Mouse (Mus musculus) urinary bladder, adult 18-20 months (tissue): ENCODE data around the gene Klk1b3.
A peak's percentile ranks its signal among the peaks of the same experiment; 100 is the strongest.
"Not testable (repeated sequence)": the region's sequence is repeated elsewhere in the genome, so short reads cannot be mapped to it uniquely, and the experiment has no call there.

Experiments used
- DNase-seq, 2 experiments: peaks; one replicate each; pipeline ENCODE4 v3.0.0; 2022; ENCODE audit warnings: low spot score in 2 of 2, mixed read lengths in 2 of 2

Klk1b3 gene

DNA sequence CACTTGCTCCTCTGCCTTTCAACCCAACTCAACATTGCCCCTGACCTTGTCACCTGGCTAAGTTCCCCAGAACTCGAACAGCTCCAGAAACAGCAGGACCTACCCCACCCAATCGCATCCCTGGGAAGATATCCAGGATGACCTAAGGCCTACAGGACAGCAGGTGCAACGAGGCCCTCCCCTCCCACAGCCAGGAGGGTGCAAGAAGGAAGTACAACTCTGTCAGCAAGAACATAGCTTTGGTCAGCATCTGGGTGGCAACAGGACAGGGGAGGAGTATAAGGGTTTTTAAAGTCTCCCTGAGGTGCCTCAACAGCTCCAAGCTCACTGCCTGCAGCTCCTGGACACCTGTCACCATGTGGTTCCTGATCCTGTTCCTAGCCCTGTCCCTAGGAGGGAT, at the start of gene Klk1b3:
TSS of gene Klk1b3 (plus strand) at position 301 of the 400 bp plus-strand sequence.
- DNase-seq: no peak

DNA sequence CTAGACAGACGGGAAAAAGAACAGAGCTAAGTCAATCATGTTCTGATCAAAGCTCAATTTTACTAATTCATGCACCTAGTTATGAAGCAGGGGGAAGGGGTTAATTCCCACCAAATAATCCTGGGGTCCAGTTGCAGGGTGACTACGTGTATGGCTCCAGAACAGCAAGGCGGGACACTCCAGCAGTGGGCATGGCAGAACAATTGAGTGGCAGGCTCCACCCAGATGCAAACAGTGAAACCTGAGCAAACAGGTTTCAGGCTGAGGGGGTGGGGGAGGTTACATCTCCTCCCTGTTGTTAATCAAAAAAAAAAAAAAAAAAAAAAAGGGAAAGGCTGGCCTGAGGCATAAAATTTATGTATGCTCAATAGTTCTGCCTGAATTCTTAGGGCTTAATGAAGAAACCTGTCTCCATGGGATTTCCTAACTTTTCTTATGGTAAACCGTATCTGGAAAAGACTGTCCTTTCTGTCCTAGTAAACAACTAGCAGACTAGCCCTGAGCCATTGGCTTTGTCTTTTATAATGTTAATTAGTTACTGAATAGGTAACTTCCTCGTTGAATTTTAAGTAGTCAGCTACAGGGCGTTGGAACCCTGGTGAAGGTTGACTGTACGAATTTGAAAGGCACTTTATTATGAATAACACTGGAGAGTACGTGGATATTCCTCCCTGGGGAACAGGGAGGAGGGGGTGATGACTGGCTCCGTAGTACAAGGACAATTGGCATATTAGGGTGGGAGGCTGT, 18.5 kb upstream of the Klk1b3 start:
- DNase-seq: no peak

DNA sequence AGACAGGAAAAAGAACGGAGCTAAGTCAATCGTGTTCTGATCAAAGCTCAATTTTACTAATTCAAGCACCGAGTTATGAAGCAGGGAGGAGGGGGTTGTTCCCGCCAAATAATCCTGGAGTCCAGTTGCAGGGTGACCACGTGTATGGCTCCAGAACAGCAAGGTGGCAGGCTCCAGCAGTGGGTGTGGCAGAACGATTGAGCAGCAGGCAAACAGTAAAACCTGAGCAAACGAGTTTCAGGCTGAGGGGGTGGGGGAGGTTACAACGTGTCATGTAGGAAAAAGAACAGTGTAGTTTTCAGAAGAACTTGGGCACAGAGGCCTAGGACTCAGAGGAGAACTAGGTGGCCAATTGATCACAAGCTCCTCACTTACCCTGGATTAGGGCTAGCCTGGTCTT, 11.5 kb upstream of the Klk1b3 start:
- peak in 1 of 2 experiments; percentile 12 for DNase-seq

DNA sequence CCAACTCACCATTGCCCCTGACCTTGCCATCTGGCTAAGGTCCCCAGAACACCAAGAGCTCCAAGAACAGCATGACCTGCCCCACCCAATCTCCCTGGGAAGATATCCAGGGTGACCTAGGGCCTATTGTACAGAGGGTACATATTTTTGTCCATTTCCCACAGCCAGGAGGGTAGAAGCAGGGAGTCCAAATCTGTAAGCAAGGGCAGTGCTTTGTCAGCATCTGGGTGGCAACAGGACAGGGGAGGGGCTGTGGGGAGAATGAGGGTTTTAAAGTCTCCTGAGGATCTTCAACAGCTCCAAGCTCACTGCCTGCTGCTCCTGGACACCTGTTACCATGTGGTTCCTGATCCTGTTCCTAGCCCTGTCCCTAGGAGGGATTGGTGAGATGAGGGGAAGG, 10.1 kb upstream of the Klk1b3 start, which contains the start of gene Klk1b24:
TSS of gene Klk1b24 (plus strand) at position 301 of the 400 bp plus-strand sequence.
- not testable (repeated sequence) for DNase-seq

DNA sequence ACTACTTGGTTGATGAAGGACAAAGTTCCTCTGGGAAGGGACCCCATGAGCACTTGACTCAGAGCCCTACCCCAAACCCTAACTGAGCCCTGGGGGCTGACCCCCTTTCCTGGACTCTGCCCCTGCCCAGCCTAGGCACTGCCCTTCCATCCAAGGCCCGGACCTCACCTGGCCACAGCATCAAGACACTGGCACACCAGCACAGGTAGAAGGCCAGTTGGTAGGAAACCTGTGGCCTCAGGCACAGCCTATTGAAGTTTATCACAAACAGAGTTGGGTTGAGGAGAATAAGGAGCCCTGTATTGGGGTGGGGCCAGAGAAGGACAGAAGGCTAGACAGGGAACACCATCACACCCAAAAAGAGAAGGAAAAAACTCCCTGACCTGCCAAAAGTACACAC, 4.5 kb upstream of the Klk1b3 start:
- DNase-seq: not testable (repeated sequence)

DNA sequence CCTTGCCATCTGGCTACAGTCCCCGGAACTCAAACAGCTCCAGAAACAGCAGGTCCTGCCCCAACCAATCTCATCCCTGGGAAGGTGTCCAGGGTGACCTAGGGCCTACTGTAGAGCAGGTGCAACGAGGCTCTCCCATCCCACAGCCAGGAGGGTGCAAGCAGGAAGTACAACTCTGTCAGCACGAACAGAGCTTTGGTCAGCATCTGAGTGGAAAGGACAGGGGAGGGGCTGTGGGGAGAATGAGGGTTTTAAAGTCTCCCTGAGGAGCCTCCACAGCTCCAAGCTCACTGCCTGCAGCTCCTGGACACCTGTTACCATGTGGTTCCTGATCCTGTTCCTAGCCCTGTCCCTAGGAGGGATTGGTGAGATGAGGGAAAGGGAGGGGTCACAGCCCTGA, 9.1 kb downstream of the Klk1b3 start, which contains the start of gene Klk1b4:
TSS of gene Klk1b4 (plus strand) at position 301 of the 400 bp plus-strand sequence.
- not testable (repeated sequence) for DNase-seq

DNA sequence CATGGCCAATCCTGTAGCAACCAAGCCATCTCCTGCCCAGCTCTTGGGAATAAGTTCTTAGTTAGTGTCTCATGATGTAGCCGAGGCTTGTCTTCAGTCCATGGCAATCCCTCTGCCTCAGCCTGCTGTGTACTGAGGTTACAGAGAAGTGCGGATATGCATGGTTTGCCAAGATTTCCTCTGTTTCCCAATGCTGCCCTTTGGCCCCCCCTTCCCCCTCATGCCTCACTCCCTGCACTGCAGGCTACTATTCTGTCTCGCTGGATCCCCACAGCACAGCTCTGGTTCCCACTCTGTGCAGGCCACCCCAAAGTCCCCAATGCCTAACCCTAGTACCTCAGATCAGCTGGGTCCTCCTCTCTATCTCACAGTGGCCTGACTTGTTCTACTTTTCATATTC, 10.3 kb downstream of the Klk1b3 start:
- no peak for DNase-seq

DNA sequence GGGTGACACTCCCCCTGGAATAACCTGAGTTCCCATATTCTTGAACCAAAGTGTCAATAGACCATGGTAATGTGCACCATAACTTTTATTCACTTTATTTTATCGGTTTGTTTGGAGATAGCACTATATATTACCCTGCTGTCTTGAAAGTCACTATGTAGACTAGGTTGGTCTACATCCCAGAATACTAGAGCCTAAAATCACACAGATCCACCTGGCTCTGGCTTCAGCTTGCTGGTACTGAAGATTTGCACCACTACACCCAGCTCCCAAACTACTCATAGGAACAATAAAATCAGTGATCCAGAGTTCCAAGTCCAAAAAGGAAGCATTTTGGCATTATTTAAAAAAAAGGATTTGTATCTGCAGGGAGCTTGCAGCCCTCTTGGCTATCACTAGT, 17.7 kb downstream of the Klk1b3 start, which contains the start of gene Klk1b5:
TSS of gene Klk1b5 (plus strand) at position 301 of the 400 bp plus-strand sequence.
- no peak for DNase-seq

DNA sequence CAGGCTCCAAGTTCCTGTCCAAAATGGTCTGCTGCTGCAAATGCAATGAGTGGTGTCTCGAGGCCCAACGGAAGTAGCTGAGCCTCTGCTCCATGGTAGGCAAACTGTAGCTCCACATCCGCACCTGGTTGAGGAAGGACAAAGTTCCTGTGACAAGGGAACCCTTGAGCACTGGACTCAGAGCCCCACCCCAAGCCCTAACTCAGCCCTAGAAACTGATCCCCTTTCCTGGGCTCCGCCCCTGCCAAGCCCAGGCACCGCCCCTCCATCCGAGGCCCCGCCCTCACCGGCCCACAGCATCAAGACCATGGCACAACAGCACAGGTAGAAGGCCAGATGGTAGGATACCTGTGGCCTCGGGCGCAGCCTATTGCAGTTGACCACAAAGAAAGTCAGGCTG, 23.6 kb downstream of the Klk1b3 start:
- DNase-seq: not testable (repeated sequence)

DNA sequence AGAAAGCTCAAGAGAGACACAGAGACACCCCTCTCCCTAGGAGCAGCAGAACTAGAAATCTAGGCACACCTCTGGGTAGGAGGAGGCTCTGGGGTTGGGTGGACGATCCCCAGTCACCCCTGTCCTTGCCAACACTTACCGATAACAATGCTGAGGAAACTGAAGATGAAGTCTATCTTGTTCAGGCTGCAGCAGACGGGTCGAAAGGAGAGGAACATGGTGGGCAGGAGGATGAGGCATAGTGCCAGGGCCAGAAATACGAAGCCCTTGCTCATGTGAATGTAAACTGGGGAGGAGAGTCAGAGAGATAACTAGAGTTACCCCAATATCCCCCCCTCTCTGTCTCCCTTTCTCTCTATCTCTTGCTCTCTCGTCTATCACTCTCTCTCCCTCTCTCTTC, 24.3 kb downstream of the Klk1b3 start:
- not testable (repeated sequence) for DNase-seq

DNA sequence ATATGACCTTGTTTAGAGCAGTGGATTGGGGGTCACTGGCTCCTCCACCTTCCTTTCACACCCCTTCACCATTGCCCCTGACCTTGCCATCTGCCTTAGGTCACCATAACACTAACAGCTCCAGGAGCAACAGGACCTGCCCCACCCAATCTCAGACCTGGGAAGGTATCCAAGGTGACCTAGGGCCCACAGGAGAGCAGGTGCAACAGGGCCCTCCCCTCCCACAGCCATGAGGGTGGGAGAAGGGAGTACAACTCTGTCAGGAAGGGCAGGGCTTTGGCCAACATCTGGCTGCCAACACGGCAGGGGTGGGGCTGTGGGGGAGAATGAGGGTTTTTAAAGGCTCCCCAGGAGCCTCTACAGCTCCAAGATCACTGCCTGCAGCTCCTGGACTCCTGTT, 27.1 kb downstream of the Klk1b3 start, which contains the start of gene Klk1:
TSS of gene Klk1 (plus strand) at position 285 of the 400 bp plus-strand sequence.
- no peak for DNase-seq

DNA sequence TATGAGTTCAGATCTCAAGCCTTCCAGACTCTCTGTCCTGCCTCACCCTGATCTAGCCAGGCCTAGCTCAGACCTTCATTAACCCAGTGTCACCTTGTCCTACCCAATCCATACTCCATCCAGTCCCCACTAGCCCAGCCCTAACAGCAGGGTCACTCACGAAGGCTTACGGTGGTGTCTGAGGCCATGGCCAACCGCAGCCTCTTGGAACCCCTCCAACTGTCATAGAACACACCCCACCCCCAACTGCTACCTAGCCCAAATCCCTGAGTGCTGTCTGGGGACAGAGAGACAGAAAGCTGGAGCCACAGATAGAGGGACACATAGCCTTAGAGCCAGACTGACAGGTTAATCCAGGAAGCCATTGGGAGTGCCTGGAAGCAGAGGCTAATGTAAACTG, 37.9 kb downstream of the Klk1b3 start, which contains the start of gene Gm36864:
TSS of gene Gm36864 (plus strand) at position 269 of the 400 bp plus-strand sequence.
- DNase-seq: no peak

DNA sequence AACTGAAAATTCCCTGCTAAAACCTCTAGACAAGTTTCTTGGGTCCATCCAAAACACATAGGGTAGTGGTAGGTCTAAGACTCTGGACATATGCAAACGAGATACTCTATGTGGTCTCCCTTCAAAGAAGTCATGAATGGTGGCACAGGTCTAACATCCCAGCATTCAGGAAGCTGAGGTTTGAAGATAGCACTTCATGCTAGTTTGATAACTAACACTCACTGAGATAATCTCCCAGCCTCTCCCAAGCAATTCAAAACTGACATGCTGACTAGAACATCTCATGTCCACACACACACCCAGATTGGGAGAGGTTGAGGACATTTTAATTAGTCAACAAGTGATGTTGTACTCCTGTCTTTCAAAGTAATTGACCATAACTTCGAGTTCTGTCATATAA, 41.9 kb downstream of the Klk1b3 start:
- DNase-seq: no peak

DNA sequence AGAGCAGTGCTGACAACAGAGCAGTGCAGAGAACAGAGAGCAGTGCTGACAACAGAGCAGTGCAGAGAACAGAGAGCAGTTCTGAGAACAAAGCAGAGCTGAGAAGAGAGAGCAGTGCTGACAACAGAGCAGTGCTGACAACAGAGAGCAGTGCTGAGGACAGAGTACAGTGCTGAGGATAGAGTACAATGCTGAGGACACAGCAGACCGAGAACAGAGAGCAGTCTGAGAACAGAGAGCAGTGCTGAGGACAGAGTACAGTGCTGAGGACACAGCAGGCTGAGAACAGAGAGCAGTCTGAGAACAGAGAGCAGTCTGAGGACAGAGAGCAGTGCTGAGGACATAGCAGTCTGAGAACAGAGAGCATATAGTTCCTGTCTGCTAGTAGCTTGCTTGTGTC, 42.7 kb downstream of the Klk1b3 start:
- DNase-seq: no peak

DNA sequence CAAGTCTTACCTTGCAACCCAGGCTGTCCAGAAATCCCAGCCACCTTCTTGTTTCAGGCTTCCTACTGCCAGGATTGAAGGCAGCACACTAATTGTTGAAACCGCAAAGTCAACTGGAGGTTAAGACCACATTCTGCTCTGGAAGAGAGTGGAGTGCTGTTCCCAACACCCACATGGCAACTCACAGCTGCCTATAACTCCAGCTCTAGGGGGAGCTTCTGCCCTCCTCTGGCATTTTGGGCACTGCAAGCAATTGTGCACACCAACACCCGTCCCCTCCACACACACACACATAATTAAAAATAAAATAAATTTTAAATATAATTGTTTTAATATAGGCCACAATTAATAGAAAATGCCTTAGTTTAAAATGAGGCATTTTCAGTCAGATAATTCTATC, 43.2 kb downstream of the Klk1b3 start:
- DNase-seq: no peak

DNA sequence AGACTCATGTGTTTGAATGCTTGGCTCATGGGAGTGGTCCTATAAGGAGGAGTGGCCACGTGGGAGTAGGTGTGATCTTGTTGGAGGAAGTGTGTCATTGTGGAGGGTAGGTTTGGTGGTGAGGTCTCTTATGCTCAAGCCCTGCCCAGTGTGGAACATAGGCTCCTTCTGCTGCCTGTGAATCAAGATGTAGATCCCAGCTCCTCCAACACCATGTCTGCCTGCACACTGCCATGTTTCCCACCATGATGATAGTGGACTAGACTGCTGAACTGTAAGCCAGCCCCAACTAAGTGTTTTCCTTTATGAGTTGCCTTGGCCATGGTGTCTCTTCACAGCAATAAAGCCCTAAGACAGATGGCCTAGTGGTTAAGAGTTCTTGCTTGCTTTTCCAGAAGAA, 46.1 kb downstream of the Klk1b3 start:
- DNase-seq: no peak

DNA sequence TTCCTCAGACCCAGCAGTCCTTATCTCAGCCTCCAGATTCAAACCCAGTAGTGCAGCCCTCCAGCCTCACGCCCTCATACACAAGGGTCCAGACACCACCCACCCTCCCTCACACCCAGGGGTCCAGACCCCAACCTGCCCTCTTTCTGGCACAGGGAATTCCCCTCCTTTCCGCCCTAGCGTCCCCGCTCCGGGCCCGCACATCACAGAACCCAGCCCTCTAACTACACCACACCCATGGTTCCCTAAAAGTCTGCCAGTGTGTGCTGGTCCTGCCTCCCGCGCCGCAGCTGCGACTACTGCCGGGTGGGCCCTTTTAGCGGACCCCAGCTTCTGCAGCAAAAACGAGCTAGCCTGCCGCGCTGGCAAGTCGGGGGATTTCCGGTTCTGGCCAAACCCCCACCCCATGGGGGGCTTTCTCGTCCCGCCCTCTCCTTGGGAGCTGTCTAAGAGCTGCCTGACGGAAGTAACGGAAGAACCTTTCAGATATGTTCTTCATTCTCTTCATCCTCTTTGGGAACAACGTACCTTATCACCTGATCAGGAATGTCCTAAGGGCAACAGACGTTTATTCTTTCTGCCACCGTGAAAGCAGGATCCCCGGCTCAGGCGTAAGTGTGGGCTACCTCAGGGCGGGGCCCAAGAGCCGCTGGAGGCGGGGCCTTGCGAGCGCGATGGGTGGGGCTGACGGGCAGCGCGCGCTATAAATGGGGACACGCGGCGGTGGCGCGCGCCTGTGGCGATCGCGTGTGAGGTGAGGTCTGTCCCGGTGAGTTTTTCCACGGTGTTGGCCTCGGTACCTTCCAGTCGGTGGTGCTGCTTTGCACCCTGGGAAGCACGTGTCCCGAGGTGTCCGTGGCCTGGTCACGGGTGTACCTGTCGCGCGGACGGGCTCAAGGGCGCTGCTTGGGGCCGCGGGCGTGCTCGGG, 48.3 kb downstream of the Klk1b3 start, which contains the start of the genes 1700028J19Rik and 2410002F23Rik:
TSS of gene 1700028J19Rik (minus strand) at position 641 of the 929 bp plus-strand sequence.
TSS of gene 2410002F23Rik (plus strand) at position 668 of the 929 bp plus-strand sequence.
- DNase-seq: peak; percentile 84 to 94

DNA sequence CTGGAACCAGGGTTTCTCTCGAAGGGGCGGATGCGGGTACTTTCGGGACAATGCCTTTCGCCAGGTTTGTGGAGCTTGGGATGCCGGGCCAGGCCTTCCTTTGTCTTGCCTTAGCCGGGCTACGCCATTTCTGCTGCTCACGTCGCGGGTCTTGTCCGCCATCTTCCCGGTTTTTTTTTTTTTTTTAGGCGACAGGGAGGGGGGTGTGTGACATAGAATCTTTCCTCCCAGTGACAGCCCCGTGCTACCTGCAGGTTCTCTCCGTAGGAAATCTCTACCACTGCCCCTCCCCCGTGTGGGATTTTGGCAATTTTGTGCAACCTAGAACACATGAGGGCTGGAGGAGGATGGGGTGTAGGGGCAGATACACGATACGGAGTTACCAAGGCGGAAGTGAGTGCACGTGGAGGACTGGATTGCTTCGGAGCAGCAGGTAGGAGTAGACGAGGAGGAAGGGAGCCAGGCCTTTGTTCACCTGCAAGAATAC, 49.0 kb downstream of the Klk1b3 start:
- no peak for DNase-seq

DNA sequence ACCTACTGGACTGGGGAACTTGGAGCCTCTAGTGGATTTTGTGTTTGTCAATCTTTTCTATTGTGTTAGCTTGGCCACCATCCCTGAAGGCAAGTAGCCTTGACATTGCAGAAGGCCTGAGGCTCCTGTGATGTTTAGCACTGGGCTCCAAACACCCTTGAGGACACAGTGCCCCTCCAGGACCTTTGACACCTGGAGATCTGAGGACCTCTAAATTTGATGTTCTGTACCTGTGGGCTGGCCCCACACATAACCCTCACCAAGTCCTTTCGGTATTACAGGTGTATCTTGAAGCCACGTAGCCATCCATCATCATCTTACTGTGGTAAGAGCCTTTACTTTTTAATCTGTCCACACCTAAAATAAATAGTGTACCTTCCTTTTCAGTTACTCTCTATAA, 50.0 kb downstream of the Klk1b3 start:
- DNase-seq: no peak

DNA sequence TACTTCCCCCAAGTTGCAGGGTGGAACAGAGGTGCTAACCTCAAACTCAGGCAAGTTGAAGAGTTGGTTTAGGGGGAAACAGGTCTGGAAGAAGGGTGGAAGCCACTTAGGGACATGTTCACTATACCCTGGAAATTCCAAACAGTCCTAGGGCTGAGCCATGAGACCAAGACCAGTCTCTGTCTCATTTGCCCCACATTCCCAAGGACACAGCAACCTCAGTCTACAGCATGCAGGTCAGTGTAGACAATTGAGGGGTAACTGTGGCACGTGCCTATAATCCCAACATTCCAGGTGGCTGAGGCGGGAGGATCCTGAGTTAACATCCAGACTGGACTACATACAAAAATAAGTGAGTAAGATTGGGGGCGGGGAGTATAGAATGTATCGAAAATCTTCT, 51.3 kb downstream of the Klk1b3 start:
- DNase-seq: no peak

DNA sequence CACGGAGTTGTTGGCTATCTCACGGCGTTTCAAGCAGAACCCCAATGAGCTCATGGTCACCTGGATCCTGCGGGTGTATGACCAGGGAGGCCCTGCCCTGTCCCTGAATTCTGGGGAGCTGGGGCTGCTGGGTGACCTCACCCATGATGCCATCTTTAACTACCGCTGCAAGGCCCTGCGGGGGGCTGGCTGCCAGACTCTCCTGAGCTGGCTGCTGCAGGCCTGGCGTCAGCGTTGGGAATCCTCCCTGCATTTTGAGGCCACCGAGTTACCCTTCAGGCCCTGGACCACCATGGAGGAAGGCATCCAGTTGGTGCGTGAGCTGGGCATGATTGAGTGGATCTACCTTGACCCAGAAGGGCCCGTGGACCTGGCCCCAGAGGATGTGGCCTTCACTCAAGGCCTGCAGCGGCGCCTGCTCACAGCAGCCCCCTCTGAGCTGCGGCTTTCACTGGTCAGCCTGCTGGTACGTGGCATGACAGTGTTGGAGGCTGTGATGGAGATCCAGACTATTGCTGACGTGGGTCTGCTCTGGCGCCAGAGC, 52.8 kb downstream of the Klk1b3 start:
- DNase-seq: not testable (repeated sequence)
